Mouse (Mus musculus) bone marrow macrophage, adult 2 months (primary cell): ENCODE measurements around the gene Kcnj5.

Experiments
- CTCF ChIP-seq: IDR thresholded peaks from 2 replicates; pipeline ENCODE4 v1.5.1; 2012; ENCODE audit warnings: low read depth, mild to moderate bottlenecking, low read length, moderate library complexity
- POLR2A ChIP-seq: IDR thresholded peaks from 2 replicates; pipeline ENCODE4 v1.6.1; 2012; ENCODE audit warnings: mild to moderate bottlenecking, low read depth, low read length, borderline replicate concordance

DNA sequence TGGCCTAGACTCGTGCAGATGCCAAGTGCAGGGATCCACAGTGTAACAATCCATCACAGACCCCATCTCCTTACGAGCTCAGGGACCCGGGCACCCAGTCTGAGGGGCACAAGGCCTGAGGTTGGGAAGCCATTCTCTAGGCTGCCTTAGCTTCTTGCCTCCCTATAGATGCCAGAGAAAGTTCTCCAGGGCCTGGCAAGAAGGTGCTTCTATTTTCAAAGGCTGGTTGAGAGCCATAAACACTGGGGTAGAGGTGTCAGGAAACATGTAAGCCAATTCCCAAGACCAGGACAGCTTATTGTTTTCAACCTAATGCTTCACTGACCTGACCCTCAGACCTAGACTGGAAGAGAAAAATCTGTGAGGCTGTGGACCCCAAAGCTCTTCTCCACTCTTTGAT is 28.2 kb downstream of the Kcnj5 start:
- TF ChIP-seq CTCF (no peak), POLR2A (no peak)
